Mouse (Mus musculus): Measurements from ENCODE around the gene BC034090. TPM values are rescaled to one million over a fixed set of nuclear protein-coding genes. Genes with fewer than 3 reads are reported as not detected.
A peak's percentile ranks its signal among the peaks of the same experiment; 100 is the strongest.

BC034090 gene
- polyA plus RNA-seq, 1 experiment = 3.3 TPM

- TF ChIP-seq GATA1 (IDR thresholded peaks at IDR 0.05; ENCODE audit: borderline replicate concordance, low read length) = no peak
- no peak for TF ChIP-seq FLI1 (IDR thresholded peaks at IDR 0.05; ENCODE audit: low read length)
- Histone ChIP-seq H3K4me3 (replicated peaks) (no peak overlapping the region), H3K4me1 (peaks cover 21% of the 10 kb centered on the region), H3K9me3 (peaks cover 9% of the 10 kb centered on the region; the same call in 1 of the 2 replicates), H3K36me3 (replicated peaks; ENCODE audit: low read length) (no peaks in the 10 kb centered on the region), H3K27me3 (replicated peaks) (peaks cover 79% of the 10 kb centered on the region)
Observed at GRCm38 (mm10) chr1:155247441-155247840, 3.2 kb upstream of the BC034090 start.

- peaks cover 88% of the 10 kb centered on the region for H3K27me3 ChIP-seq (replicated peaks)
- no peak overlapping the region for H3K4me3 ChIP-seq (replicated peaks)
- TF ChIP-seq GATA1 (IDR thresholded peaks at IDR 0.05; ENCODE audit: borderline replicate concordance, low read length) = no peak
- TF ChIP-seq FLI1 (IDR thresholded peaks at IDR 0.05; ENCODE audit: low read length) = no peak
- peaks cover 17% of the 10 kb centered on the region for H3K4me1 ChIP-seq
- no peaks in the 10 kb centered on the region for H3K36me3 ChIP-seq (replicated peaks; ENCODE audit: low read length)
- H3K9me3 ChIP-seq = peaks cover 9% of the 10 kb centered on the region; the same call in 1 of the 2 replicates
Observed at GRCm38 (mm10) chr1:155245516-155245915, 1.3 kb upstream of the BC034090 start.

GRCm38 (mm10) chr1:155244771-155245211 is 547 bp upstream of the BC034090 start:
- Histone ChIP-seq H3K36me3 (replicated peaks; ENCODE audit: low read length) (no peaks in the 10 kb centered on the region), H3K27me3 (replicated peaks) (peaks cover 89% of the 10 kb centered on the region), H3K4me3 (replicated peaks) (peak overlapping the region; percentile 86), H3K9me3 (peaks cover 9% of the 10 kb centered on the region; the same call in 1 of the 2 replicates), H3K4me1 (peaks cover 17% of the 10 kb centered on the region)
- TF ChIP-seq FLI1 (IDR thresholded peaks at IDR 0.05; ENCODE audit: low read length) (no peak), GATA1 (IDR thresholded peaks at IDR 0.05; ENCODE audit: borderline replicate concordance, low read length) (no peak)

GRCm38 (mm10) chr1:155242488-155242745 is 1.8 kb downstream of the BC034090 start:
- peaks cover 19% of the 10 kb centered on the region for H3K4me1 ChIP-seq
- H3K27me3 ChIP-seq (replicated peaks) = peaks cover 93% of the 10 kb centered on the region
- H3K9me3 ChIP-seq = peaks cover 9% of the 10 kb centered on the region; the same call in 1 of the 2 replicates
- no peak overlapping the region for H3K4me3 ChIP-seq (replicated peaks)
- TF ChIP-seq FLI1 (IDR thresholded peaks at IDR 0.05; ENCODE audit: low read length) = no peak
- no peak for TF ChIP-seq GATA1 (IDR thresholded peaks at IDR 0.05; ENCODE audit: borderline replicate concordance, low read length)
- H3K36me3 ChIP-seq (replicated peaks; ENCODE audit: low read length) = no peaks in the 10 kb centered on the region

DNA sequence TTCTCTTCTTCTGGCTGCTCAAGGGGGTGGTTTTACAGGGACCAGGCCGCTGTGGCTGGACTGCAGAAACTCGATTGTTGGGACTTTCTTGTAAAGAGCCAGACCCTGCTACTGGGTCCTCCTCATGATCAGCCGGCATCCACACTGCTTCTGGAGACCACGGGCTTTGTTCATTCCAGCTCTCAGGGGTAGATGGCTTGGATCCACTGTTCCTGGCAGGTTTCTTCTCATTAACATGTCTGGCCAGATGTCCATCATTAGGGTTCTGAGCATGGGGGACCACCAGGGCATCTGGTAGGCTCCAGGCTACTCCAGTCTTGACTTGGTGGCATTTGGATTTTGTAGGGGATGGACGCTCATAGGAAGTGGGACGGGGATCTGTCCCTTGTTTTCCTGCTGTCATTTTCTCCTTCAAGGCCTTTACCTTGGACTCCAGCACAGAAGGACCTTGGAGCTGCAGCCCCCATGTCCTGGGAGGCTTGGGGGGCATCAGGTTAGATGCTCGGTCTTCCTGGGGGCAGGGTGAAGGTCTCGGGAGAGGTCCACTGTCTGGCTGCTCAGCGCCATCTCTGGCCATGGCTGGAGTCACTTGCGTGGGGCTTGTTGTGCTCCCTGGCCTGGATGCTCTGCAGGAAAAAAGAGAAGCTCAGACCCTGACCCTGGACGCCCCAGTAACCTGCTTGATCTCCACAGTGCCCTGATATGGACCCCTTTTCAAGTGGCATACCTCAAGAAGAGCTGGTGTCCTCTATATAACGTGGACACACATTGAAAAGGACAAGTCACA is 2.4 kb downstream of the BC034090 start:
- no peaks in the 10 kb centered on the region for H3K36me3 ChIP-seq (replicated peaks; ENCODE audit: low read length)
- TF ChIP-seq GATA1 (IDR thresholded peaks at IDR 0.05; ENCODE audit: borderline replicate concordance, low read length) (no peak), FLI1 (IDR thresholded peaks at IDR 0.05; ENCODE audit: low read length) (no peak)
- peaks cover 9% of the 10 kb centered on the region; the same call in 1 of the 2 replicates for H3K9me3 ChIP-seq
- H3K27me3 ChIP-seq (replicated peaks) = peaks cover 93% of the 10 kb centered on the region
- no peak overlapping the region for H3K4me3 ChIP-seq (replicated peaks)
- H3K4me1 ChIP-seq = peaks cover 24% of the 10 kb centered on the region

DNA sequence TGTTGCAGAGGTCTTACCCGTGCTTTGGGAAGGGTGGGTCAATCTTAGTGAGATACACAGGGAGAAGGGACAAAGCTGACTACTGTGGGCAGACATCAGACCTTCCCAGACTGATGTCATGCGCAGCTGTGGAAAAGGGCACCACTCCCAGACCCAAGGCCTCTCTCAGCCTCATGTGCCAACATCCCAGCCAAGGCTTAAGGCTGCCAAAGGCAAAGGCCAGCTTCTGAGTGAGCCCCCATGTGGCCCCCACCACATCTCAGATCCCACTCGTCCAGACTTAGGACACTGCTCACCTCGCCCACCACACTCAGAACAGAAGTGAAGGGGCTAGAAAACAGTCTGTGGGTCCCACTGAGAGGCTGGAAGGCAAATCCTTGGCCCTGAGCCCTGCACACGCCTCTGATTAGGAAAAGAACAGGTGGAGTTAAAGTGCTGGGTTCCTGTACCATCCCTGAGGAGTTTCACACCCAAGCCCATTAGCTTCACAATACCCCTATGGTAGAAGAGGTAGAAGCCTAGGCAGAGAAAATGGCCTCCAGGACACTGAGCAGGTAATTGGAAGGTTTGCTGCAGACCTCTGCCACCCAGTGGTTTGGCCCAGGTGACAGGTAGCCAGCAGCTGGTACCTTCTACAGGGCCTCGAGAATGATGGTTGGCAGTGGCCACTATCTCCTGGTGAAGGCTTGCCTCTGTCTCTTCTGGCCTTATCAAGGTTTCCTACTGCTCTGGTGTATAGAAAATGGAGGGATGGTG is 4.1 kb downstream of the BC034090 start:
- H3K9me3 ChIP-seq = no peaks in the 10 kb centered on the region
- no peak for TF ChIP-seq FLI1 (IDR thresholded peaks at IDR 0.05; ENCODE audit: low read length)
- no peak for TF ChIP-seq GATA1 (IDR thresholded peaks at IDR 0.05; ENCODE audit: borderline replicate concordance, low read length)
- peaks cover 93% of the 10 kb centered on the region for H3K27me3 ChIP-seq (replicated peaks)
- H3K36me3 ChIP-seq (replicated peaks; ENCODE audit: low read length) = no peaks in the 10 kb centered on the region
- peaks cover 33% of the 10 kb centered on the region for H3K4me1 ChIP-seq
- H3K4me3 ChIP-seq (replicated peaks) = no peak overlapping the region

DNA sequence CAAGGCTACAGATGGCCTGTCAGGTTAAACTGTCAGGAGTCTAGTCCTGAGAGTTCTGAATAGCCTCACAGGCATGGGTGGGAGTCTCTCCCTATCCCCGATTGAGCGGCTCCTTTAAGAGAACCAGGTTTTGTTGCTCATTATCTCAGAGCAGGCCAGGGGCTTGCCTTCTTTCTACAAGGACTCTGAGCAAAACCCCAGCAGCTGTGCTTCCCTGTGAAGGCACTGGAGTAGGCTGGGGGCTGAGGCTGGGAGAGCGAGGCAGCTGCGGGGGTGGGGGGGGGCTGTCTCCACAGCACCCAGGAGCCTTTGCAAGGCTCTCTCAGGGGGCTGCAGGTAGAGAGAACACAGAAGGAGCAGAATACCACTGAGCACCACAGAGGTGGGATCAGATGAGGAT is 5.1 kb downstream of the BC034090 start:
- no peak overlapping the region for H3K4me3 ChIP-seq (replicated peaks)
- no peaks in the 10 kb centered on the region for H3K9me3 ChIP-seq
- TF ChIP-seq GATA1 (IDR thresholded peaks at IDR 0.05; ENCODE audit: borderline replicate concordance, low read length) (no peak), FLI1 (IDR thresholded peaks at IDR 0.05; ENCODE audit: low read length) (no peak)
- H3K36me3 ChIP-seq (replicated peaks; ENCODE audit: low read length) = no peaks in the 10 kb centered on the region
- peaks cover 87% of the 10 kb centered on the region for H3K27me3 ChIP-seq (replicated peaks)
- H3K4me1 ChIP-seq = peaks cover 29% of the 10 kb centered on the region

GRCm38 (mm10) chr1:155238126-155238525 is 6.1 kb downstream of the BC034090 start:
- Histone ChIP-seq H3K4me3 (replicated peaks) (no peak overlapping the region), H3K27me3 (replicated peaks) (peaks cover 85% of the 10 kb centered on the region), H3K4me1 (peaks cover 34% of the 10 kb centered on the region), H3K9me3 (no peaks in the 10 kb centered on the region), H3K36me3 (replicated peaks; ENCODE audit: low read length) (no peaks in the 10 kb centered on the region)
- no peak for TF ChIP-seq FLI1 (IDR thresholded peaks at IDR 0.05; ENCODE audit: low read length)

DNA sequence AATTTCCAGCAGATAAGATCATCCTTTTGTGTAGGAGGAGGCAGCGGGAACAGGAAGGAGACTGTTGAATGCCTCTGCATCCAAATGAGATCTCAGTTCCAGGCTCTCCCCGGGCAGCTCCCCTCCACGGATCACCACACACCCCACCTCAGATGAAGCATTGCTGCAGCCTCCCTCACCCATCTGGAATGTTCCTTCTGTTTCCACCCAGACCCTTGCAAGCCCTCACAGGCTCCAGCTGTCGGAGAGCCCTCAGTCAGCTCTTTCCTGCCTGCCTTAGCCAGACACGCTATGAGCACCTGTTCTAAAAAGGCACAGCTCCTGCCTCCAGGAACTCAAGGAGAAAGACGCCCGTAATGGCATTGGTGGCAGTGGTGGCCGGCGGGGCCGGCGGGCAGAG is 6.9 kb downstream of the BC034090 start:
- Histone ChIP-seq H3K27me3 (replicated peaks) (peaks cover 80% of the 10 kb centered on the region), H3K36me3 (replicated peaks; ENCODE audit: low read length) (no peaks in the 10 kb centered on the region), H3K4me3 (replicated peaks) (no peak overlapping the region), H3K4me1 (peaks cover 38% of the 10 kb centered on the region), H3K9me3 (no peaks in the 10 kb centered on the region)
- no peak for TF ChIP-seq GATA1 (IDR thresholded peaks at IDR 0.05; ENCODE audit: borderline replicate concordance, low read length)
- TF ChIP-seq FLI1 (IDR thresholded peaks at IDR 0.05; ENCODE audit: low read length) = no peak

Data from megakaryocyte, embryonic 14.5 days (primary cell).